ENCODE assay signal across 8 mouse cellular contexts in the genomic region with DNA sequence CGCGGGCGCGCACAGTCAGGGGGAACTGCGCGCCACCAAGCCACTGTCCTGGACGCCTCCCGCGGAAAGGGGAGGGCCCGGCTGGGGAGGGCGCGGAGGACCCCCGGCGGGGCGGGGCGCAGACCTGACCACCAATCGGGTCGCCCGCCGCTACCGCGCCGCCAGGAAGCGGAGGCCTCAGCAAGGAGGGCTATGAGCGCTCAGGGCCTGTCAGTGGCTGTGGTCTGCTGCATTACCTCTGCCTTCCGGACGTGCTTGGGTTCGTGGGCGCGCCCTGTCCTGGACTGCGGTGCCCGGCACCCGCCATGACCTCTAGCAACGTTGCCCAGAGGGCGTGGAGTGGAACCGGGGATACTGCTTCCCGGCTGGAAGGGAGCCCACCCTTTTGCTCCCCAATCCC.
DNase-seq lines count a peak whose midpoint lies in the region; ATAC-seq and TF ChIP-seq lines count a peak whose summit lies in the region.
"Not testable (repeated sequence)": the region's sequence is repeated elsewhere in the genome, so short reads cannot be mapped to it uniquely, and the experiment has no call there.

No protein-coding gene starts in this region.

- not testable (repeated sequence) for H3K9ac ChIP-seq in forebrain, embryonic 14.5 days (ENCODE audit: low read length); heart, postnatal 0 days (replicated peaks; ENCODE audit: low read depth, low read length); limb, embryonic 15.5 days; midbrain, embryonic 12.5 days (replicated peaks)
- peak overlapping the region; percentile 62 for H3K9ac ChIP-seq in kidney, embryonic 16.5 days (replicated peaks; ENCODE audit: low read length)

- not testable (repeated sequence) for TF ChIP-seq CTCF in heart, postnatal 0 days (IDR thresholded peaks at IDR 0.05; ENCODE audit: low read depth)

- not testable (repeated sequence) for TF ChIP-seq EP300 in heart, postnatal 0 days (IDR thresholded peaks at IDR 0.05; ENCODE audit: low read depth)

- WGBS in forebrain, embryonic 14.5 days, result 5% methylated on average over 31 of the region's 37 CpGs
- WGBS in heart, postnatal 0 days, result 2% methylated on average over 18 of the region's 37 CpGs
- WGBS in kidney, embryonic 16.5 days, result under 1% methylated on average over 30 of the region's 37 CpGs
- WGBS in limb, embryonic 15.5 days, result 1% methylated on average over 23 of the region's 37 CpGs
- 3% methylated on average over 23 of the region's 37 CpGs for WGBS in midbrain, embryonic 12.5 days

- DNase-seq in brain, adult 2 months (ENCODE audit: low read depth, low spot score), result peak; percentile 4
- peak; percentile 9 for DNase-seq in forebrain, embryonic 14.5 days (ENCODE audit: low spot score)
- DNase-seq in heart, postnatal 0 days (ENCODE audit: low spot score), result peak; percentile 5
- DNase-seq in right cerebral cortex, adult 2 months (ENCODE audit: low spot score in 2 of 2), result peak; percentile 1
- peak; percentile 3 for DNase-seq in urinary bladder, postnatal 14 days (ENCODE audit: low spot score)

- H3K4me1 ChIP-seq in forebrain, embryonic 14.5 days (ENCODE audit: control insufficient read depth, insufficient read depth, low read length); heart, postnatal 0 days (ENCODE audit: control insufficient read depth, insufficient read depth); kidney, embryonic 16.5 days (ENCODE audit: insufficient read depth, low read length); limb, embryonic 15.5 days; midbrain, embryonic 12.5 days: not testable (repeated sequence)

- not testable (repeated sequence) for H3K27me3 ChIP-seq in forebrain, embryonic 14.5 days (replicated peaks; ENCODE audit: control insufficient read depth, insufficient read depth, low read length); heart, postnatal 0 days (ENCODE audit: control insufficient read depth, insufficient read depth, low read length); kidney, embryonic 16.5 days (ENCODE audit: insufficient read depth, low read length); limb, embryonic 15.5 days; midbrain, embryonic 12.5 days

- H3K9me3 ChIP-seq in forebrain, embryonic 14.5 days (replicated peaks; ENCODE audit: control insufficient read depth, low read length); heart, postnatal 0 days (replicated peaks; ENCODE audit: control insufficient read depth, low read length); kidney, embryonic 16.5 days (ENCODE audit: low read length); limb, embryonic 15.5 days; midbrain, embryonic 12.5 days: not testable (repeated sequence)

- H3K36me3 ChIP-seq in forebrain, embryonic 14.5 days (ENCODE audit: control insufficient read depth, insufficient read depth, low read length); heart, postnatal 0 days (replicated peaks; ENCODE audit: control insufficient read depth, insufficient read depth, low read length); kidney, embryonic 16.5 days (ENCODE audit: insufficient read depth, low read length); limb, embryonic 15.5 days; midbrain, embryonic 12.5 days: not testable (repeated sequence)

- H3K4me2 ChIP-seq in forebrain, embryonic 14.5 days (ENCODE audit: low read length), result 0 out of 2 replicates have a peak overlapping the region, but pooled peaks have one; percentile 25
- peak overlapping the region; percentile 55 for H3K4me2 ChIP-seq in heart, postnatal 0 days (ENCODE audit: low read depth, low read length)
- peak overlapping the region; percentile 41 for H3K4me2 ChIP-seq in kidney, embryonic 16.5 days (replicated peaks; ENCODE audit: low read depth, low read length)
- peak overlapping the region; percentile 45 for H3K4me2 ChIP-seq in limb, embryonic 15.5 days
- H3K4me2 ChIP-seq in midbrain, embryonic 12.5 days (replicated peaks), result peak overlapping the region; percentile 44

- H3K4me3 ChIP-seq in forebrain, embryonic 14.5 days (ENCODE audit: low read depth, low read length), result peak overlapping the region; percentile 28
- H3K4me3 ChIP-seq in heart, postnatal 0 days (ENCODE audit: low read depth, low read length), result peak overlapping the region; percentile 48
- H3K4me3 ChIP-seq in kidney, embryonic 16.5 days (ENCODE audit: low read length), result peak overlapping the region; percentile 48
- peak overlapping the region; percentile 45 for H3K4me3 ChIP-seq in limb, embryonic 15.5 days
- H3K4me3 ChIP-seq in midbrain, embryonic 12.5 days, result peak overlapping the region; percentile 44

- not testable (repeated sequence) for H3K27ac ChIP-seq in forebrain, embryonic 14.5 days (ENCODE audit: low read depth, low read length); heart, postnatal 0 days (ENCODE audit: low read depth); kidney, embryonic 16.5 days (ENCODE audit: low read length); limb, embryonic 15.5 days; midbrain, embryonic 12.5 days (replicated peaks)

- ATAC-seq in forebrain, embryonic 14.5 days; heart, postnatal 0 days (ENCODE audit: insufficient read depth, low read depth); limb, embryonic 15.5 days (ENCODE audit: insufficient number of reproducible peaks, low FRiP score, low TSS enrichment, low read depth); midbrain, embryonic 12.5 days (ENCODE audit: low FRiP score, low read depth): not testable (repeated sequence)
- ATAC-seq in kidney, embryonic 16.5 days (ENCODE audit: low FRiP score, low TSS enrichment), result 0 out of 2 replicates have a peak, but pooled peaks have one; percentile 49
